Mouse (Mus musculus) left cerebral cortex, adult 8-10 months (tissue): ENCODE measurements around the gene Disc1. TPM values are rescaled to one million over a fixed set of nuclear protein-coding genes. Genes with fewer than 3 reads are reported as not detected.
A peak's percentile ranks its signal among the peaks of the same experiment; 100 is the strongest.

Source experiments
- DNase-seq, 2 experiments: peaks; one replicate each; pipeline ENCODE4 v3.0.0; 2022; ENCODE audit warnings: low spot score in 2 of 2
- total RNA-seq, 4 experiments: library from RNA; stranded (reverse); gene quantifications; 2 replicates each; pipeline ENCODE4 v1.2.4; 2022

Gene Disc1
- total RNA-seq, 4 experiments from 2014 or later, result 1.1 to 2.5 (median 1.9) TPM

GRCm38 (mm10) chr8:125217902-125218581 is 164.0 kb downstream of the Disc1 start:
- no peak for DNase-seq

- peak in 1 of 2 experiments; percentile 77 for DNase-seq
Measured at GRCm38 (mm10) chr8:125218669-125219068, 164.7 kb downstream of the Disc1 start.

GRCm38 (mm10) chr8:125220608-125221007 is 166.6 kb downstream of the Disc1 start:
- no peak for DNase-seq

GRCm38 (mm10) chr8:125221062-125221461 is 167.1 kb downstream of the Disc1 start:
- peak in 1 of 2 experiments; percentile 23 for DNase-seq

- DNase-seq, result no peak
Measured at GRCm38 (mm10) chr8:125223031-125223753, 169.2 kb downstream of the Disc1 start.

- no peak for DNase-seq
Measured at GRCm38 (mm10) chr8:125224271-125224699, 170.3 kb downstream of the Disc1 start.

GRCm38 (mm10) chr8:125225266-125225665 is 171.3 kb downstream of the Disc1 start:
- DNase-seq, result no peak

GRCm38 (mm10) chr8:125226989-125227624 is 173.1 kb downstream of the Disc1 start:
- DNase-seq, result no peak

GRCm38 (mm10) chr8:125230526-125231131 is 176.6 kb downstream of the Disc1 start:
- DNase-seq, result peak in 1 of 2 experiments; percentile 43

GRCm38 (mm10) chr8:125232724-125233123 is 178.7 kb downstream of the Disc1 start:
- no peak for DNase-seq

- peak in 1 of 2 experiments; percentile 44 for DNase-seq
Measured at GRCm38 (mm10) chr8:125235898-125236835, 182.2 kb downstream of the Disc1 start.

DNA sequence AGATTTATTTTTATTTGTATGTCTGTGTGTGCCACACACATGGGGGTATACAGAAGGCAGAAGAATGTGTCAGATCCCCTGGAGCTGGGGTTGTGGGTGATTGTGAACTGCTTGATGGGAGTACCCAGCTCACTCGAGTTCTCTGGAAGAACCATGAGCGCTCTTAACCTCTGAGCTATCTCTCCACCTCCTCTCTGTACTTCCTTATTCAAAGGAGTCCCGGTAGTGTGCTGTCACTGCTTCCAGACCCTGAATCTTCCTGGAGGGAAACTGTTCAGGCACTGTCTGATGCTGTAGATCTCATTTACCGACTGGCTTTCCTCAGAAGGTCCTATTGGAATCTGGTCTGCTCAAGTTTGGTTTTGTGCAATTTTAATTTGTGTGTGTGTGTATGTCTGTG is 186.8 kb downstream of the Disc1 start:
- no peak for DNase-seq

DNA sequence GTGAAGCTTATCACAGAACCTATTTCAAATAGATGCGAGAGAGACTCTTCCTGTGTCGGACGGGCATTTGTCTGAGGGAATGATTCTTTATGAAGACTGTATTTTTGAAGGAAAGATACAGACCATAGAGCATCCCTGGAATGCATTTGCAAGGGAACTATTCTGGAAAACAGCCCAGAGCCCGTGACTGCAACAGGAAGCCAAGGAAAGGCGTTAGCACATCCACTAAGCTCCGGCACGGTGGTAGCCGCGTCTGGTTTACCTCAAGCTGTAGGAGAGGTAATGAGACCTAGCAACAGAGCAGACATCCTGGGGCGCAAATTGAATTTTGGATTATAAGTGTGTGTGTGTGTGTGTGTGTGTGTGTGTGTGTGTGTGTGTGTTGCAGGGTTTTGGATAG is 188.4 kb downstream of the Disc1 start:
- no peak for DNase-seq

DNA sequence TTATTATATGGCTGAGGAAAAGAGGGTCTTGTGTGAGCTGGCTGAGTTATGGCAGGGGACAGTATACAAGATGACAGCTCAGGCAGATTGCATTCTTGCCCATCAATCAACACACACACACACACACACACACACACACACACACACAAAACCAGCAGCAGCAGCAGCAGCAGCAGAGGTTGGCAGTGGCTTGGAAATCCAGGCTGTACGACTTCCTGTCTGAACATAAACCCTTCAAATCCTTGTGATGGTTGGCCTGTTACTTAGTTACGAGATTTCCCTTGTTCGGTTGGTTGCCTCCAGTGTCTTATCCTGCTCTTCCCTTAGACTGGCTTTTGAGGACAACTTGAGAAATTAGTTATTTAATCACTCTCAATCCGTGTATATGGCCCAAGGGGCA is 188.9 kb downstream of the Disc1 start:
- no peak for DNase-seq

DNA sequence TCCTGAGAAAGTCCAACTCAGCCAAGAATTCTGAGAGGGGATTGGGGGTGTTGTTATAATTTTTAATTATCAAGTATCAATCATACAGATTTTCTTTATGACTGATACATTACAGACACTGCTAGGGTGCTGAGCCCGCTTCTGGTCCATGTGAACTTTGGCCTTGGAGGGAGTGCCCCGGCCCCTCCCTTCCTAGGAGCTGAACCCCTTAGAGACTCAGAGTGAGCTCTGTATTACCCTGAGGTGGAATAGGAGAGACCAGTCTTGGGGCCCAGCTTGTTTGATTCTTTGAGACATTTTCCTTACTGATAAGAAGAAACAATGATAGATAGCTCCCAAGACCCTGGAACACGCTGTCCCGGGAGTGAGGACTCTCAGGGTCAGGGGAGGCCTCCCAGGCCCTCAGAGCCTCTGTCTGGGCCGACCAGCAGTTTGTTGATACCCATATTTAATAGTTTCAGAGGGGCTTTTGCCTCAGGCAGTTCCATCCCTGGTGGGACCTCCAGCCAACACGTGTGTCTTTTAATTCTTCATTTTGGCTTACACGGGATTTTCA is 192.8 kb downstream of the Disc1 start:
- DNase-seq, result no peak

DNA sequence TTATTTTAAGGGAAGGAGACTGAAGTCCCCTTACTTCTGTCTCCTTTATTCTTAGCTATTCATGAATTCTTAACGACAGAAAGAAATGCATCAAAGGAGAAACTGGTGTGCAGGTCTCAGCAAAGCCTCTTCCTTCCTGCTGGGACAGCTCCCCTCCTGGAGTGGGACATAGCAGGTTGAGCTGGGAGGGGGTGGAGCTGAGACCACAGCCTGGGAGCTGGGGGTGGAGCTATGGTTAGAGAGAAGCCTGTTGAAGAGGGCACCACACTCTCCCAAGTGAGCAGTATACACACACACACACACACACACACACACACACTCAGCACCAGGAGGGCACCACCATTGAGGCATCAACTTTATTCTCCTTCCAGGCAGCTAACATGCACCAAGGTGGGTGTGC is 193.4 kb downstream of the Disc1 start:
- no peak for DNase-seq

DNA sequence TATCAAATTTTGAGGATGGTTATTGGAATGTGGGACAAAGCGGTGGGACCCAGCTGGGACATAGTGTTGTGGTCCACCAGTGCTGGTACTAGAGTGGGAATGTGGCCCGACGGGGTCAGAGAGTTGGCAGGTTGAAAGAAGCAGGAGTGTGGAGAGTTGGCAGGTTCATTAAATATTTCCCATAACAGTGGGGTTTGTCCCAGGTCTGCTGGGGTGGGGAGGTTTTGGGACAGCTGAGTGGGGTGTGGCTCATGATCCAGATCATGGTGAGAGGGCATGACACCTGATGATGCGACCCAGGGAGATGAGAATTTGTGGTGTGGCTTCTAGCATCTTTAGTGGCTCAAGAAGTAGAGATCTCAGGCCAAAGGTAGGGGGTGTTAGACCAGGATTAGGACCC is 199.0 kb downstream of the Disc1 start:
- no peak for DNase-seq

DNA sequence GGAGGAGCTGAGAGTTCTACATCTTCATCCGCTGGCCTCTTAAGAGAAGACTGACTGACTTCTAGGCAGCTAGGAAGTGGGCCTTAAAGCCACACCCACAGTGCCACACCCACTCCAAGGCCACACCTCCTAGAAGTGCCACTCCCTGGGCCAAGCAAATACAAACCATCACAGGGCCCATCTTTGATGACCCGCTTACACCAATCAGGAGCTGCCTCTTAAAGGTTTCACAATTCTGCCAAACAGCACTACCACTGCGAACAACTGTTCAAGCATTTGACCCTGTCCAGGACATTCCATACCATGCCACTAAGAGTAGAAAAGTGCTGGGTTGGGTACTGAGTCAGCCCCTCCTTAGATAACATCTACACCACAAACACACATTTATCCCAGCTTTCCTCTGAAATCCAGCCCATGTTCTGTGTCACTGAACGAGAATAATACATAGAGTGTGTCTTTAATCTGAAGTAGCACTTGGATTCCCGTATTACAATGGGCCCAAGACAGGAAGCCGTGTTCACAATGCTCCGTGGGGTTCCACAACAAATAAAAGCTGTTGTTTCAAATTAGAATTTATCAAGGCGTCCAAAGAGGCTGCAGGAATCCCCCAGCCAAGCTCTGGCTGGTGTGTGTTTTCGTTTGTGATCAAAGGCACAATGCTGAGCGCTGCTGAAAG is 199.6 kb downstream of the Disc1 start:
- DNase-seq, result no peak

GRCm38 (mm10) chr8:125254188-125255005 is 200.4 kb downstream of the Disc1 start:
- peak; percentile 81 to 93 for DNase-seq
